Mouse (Mus musculus): ENCODE measurements around the gene Tmem25. TPM values are rescaled to one million over a fixed set of nuclear protein-coding genes. Genes with fewer than 3 reads are reported as not detected.

Gene Tmem25
- 0.26 TPM for polyA plus RNA-seq (2017; shearing (Covaris generic))

GRCm38 (mm10) chr9:44799102-44799957 lies at the start of gene Tmem25:
Gene Tmem25, minus strand, starts transcription at chr9:44799307.

GRCm38 (mm10) chr9:44802808-44803450 lies 3.8 kb upstream of the Tmem25 start, which contains the start of gene Ttc36:
Gene Ttc36, minus strand, starts transcription at chr9:44803072.

GRCm38 (mm10) chr9:44767101-44768028 lies 31.7 kb downstream of the Tmem25 start, which contains the start of the genes Arcn1 and Ift46:
Gene Arcn1, minus strand, starts transcription at chr9:44767845.
Gene Ift46, plus strand, starts transcription at chr9:44767908.

Other genes with a start within 250 kb of the Tmem25 start
- gene Cxcr5, start 237.4 kb downstream of the Tmem25 start, polyA plus RNA-seq (2017; shearing (Covaris generic)) = 127 TPM
- 45.6 TPM for gene Ddx6, start 194.4 kb downstream of the Tmem25 start, polyA plus RNA-seq (2017; shearing (Covaris generic))
- gene Treh, start 126.1 kb downstream of the Tmem25 start, polyA plus RNA-seq (2017; shearing (Covaris generic)) = not detected
- gene Phldb1, start 64.1 kb downstream of the Tmem25 start, polyA plus RNA-seq (2017; shearing (Covaris generic)) = 0.49 TPM
- gene Arcn1, start 31.5 kb downstream of the Tmem25 start, polyA plus RNA-seq (2017; shearing (Covaris generic)) = 137 TPM
- gene Ift46, start 31.4 kb downstream of the Tmem25 start, polyA plus RNA-seq (2017; shearing (Covaris generic)) = 45.7 TPM
- gene Ttc36, start 3.8 kb upstream of the Tmem25 start, polyA plus RNA-seq (2017; shearing (Covaris generic)) = not detected
- gene Kmt2a, start 82.0 kb upstream of the Tmem25 start, polyA plus RNA-seq (2017; shearing (Covaris generic)) = 30.4 TPM
- gene Atp5l, start 121.4 kb upstream of the Tmem25 start, polyA plus RNA-seq (2017; shearing (Covaris generic)) = 370 TPM
- 62.5 TPM for gene Ube4a, start 166.3 kb upstream of the Tmem25 start, polyA plus RNA-seq (2017; shearing (Covaris generic))
- gene Cd3g, start 181.1 kb upstream of the Tmem25 start, polyA plus RNA-seq (2017; shearing (Covaris generic)) = 1,490 TPM
- 1,073 TPM for gene Cd3d, start 182.5 kb upstream of the Tmem25 start, polyA plus RNA-seq (2017; shearing (Covaris generic))
- 1,566 TPM for gene Cd3e, start 210.3 kb upstream of the Tmem25 start, polyA plus RNA-seq (2017; shearing (Covaris generic))
- not detected for gene Mpzl2, start 240.5 kb upstream of the Tmem25 start, polyA plus RNA-seq (2017; shearing (Covaris generic))

Measured in activated CD4-positive, CD25-positive, alpha-beta regulatory T cell, adult 9 weeks (primary cell).